Mouse (Mus musculus): Measurements from ENCODE around the gene Slit2. TPM values are rescaled to one million over a fixed set of nuclear protein-coding genes. Genes with fewer than 3 reads are reported as not detected.
A peak's percentile ranks its signal among the peaks of the same experiment; 100 is the strongest.

The Slit2 gene
- polyA plus RNA-seq, 1 experiment from 2014 or later: 30.7 TPM

- TF ChIP-seq CTCF (IDR thresholded peaks at IDR 0.05) (peak; percentile 63), EP300 (IDR thresholded peaks at IDR 0.05) (no peak)
- H3K4me3 ChIP-seq (ENCODE audit: low read depth, low read length): no peak overlapping the region
- no peaks in the 10 kb centered on the region for H3K36me3 ChIP-seq (ENCODE audit: insufficient read depth, low read length)
- H3K4me2 ChIP-seq (replicated peaks; ENCODE audit: low read depth, low read length): no peak overlapping the region
- ATAC-seq (no peak), DNase-seq (ENCODE audit: low spot score) (peak; percentile 50)
- 43% methylated on average over 5 of the region's 5 CpGs for WGBS
- no peaks in the 10 kb centered on the region for H3K27me3 ChIP-seq (replicated peaks; ENCODE audit: insufficient read depth, low read length)
- no peaks in the 10 kb centered on the region for H3K4me1 ChIP-seq (ENCODE audit: insufficient read depth, low read depth, low read length)
- no peaks in the 10 kb centered on the region for H3K9me3 ChIP-seq (ENCODE audit: low read length)
- no peak overlapping the region for H3K9ac ChIP-seq (replicated peaks; ENCODE audit: low read depth)
- no peak overlapping the region for H3K27ac ChIP-seq (ENCODE audit: low read length)
Observed at GRCm38 (mm10) chr5:48038033-48038432, 55.1 kb downstream of the Slit2 start.

GRCm38 (mm10) chr5:48048986-48049751 lies 66.2 kb downstream of the Slit2 start:
- Histone ChIP-seq H3K27me3 (replicated peaks; ENCODE audit: insufficient read depth, low read length) (no peaks in the 10 kb centered on the region), H3K4me1 (ENCODE audit: insufficient read depth, low read depth, low read length) (no peaks in the 10 kb centered on the region), H3K4me3 (ENCODE audit: low read depth, low read length) (no peak overlapping the region), H3K4me2 (replicated peaks; ENCODE audit: low read depth, low read length) (no peak overlapping the region), H3K27ac (ENCODE audit: low read length) (no peak overlapping the region), H3K36me3 (ENCODE audit: insufficient read depth, low read length) (no peaks in the 10 kb centered on the region), H3K9me3 (ENCODE audit: low read length) (no peaks in the 10 kb centered on the region), H3K9ac (replicated peaks; ENCODE audit: low read depth) (no peak overlapping the region)
- ATAC-seq (no peak), DNase-seq (ENCODE audit: low spot score) (no peak)
- 60% methylated on average over 8 of the region's 8 CpGs for WGBS
- no peak for TF ChIP-seq EP300 (IDR thresholded peaks at IDR 0.05)
- TF ChIP-seq CTCF (IDR thresholded peaks at IDR 0.05): no peak

- ATAC-seq: no peak
- 91% methylated on average over 5 of the region's 5 CpGs for WGBS
Observed at GRCm38 (mm10) chr5:48050637-48051314, 67.8 kb downstream of the Slit2 start.

GRCm38 (mm10) chr5:48058612-48059011 lies 75.7 kb downstream of the Slit2 start:
- Histone ChIP-seq H3K9ac (replicated peaks; ENCODE audit: low read depth) (no peak overlapping the region), H3K4me1 (ENCODE audit: insufficient read depth, low read depth, low read length) (no peaks in the 10 kb centered on the region), H3K36me3 (ENCODE audit: insufficient read depth, low read length) (no peaks in the 10 kb centered on the region), H3K27me3 (replicated peaks; ENCODE audit: insufficient read depth, low read length) (no peaks in the 10 kb centered on the region), H3K9me3 (ENCODE audit: low read length) (no peaks in the 10 kb centered on the region), H3K4me2 (replicated peaks; ENCODE audit: low read depth, low read length) (no peak overlapping the region), H3K4me3 (ENCODE audit: low read depth, low read length) (no peak overlapping the region), H3K27ac (ENCODE audit: low read length) (no peak overlapping the region)
- 76% methylated on average over 10 of the region's 10 CpGs for WGBS
- DNase-seq (ENCODE audit: low spot score) (no peak), ATAC-seq (no peak)
- TF ChIP-seq CTCF (IDR thresholded peaks at IDR 0.05) (no peak), EP300 (IDR thresholded peaks at IDR 0.05) (no peak)

More at GRCm38 (mm10) chr5:48050637-48051314, 67.8 kb downstream of the Slit2 start:
- no peak overlapping the region for H3K27ac ChIP-seq (ENCODE audit: low read length)
- no peak overlapping the region for H3K4me3 ChIP-seq (ENCODE audit: low read depth, low read length)
- no peaks in the 10 kb centered on the region for H3K4me1 ChIP-seq (ENCODE audit: insufficient read depth, low read depth, low read length)
- H3K9me3 ChIP-seq (ENCODE audit: low read length): no peaks in the 10 kb centered on the region
- H3K36me3 ChIP-seq (ENCODE audit: insufficient read depth, low read length): no peaks in the 10 kb centered on the region
- DNase-seq (ENCODE audit: low spot score): no peak
- H3K27me3 ChIP-seq (replicated peaks; ENCODE audit: insufficient read depth, low read length): no peaks in the 10 kb centered on the region
- no peak for TF ChIP-seq EP300 (IDR thresholded peaks at IDR 0.05)
- TF ChIP-seq CTCF (IDR thresholded peaks at IDR 0.05): no peak
- H3K4me2 ChIP-seq (replicated peaks; ENCODE audit: low read depth, low read length): no peak overlapping the region
- H3K9ac ChIP-seq (replicated peaks; ENCODE audit: low read depth): no peak overlapping the region

- Histone ChIP-seq H3K9ac (replicated peaks; ENCODE audit: low read depth) (no peak overlapping the region), H3K4me1 (ENCODE audit: insufficient read depth, low read depth, low read length) (no peaks in the 10 kb centered on the region), H3K9me3 (ENCODE audit: low read length) (no peaks in the 10 kb centered on the region), H3K27me3 (replicated peaks; ENCODE audit: insufficient read depth, low read length) (no peaks in the 10 kb centered on the region), H3K27ac (ENCODE audit: low read length) (no peak overlapping the region), H3K4me2 (replicated peaks; ENCODE audit: low read depth, low read length) (no peak overlapping the region), H3K36me3 (ENCODE audit: insufficient read depth, low read length) (no peaks in the 10 kb centered on the region), H3K4me3 (ENCODE audit: low read depth, low read length) (no peak overlapping the region)
- DNase-seq (ENCODE audit: low spot score) (no peak), ATAC-seq (no peak)
- 51% methylated on average over 2 of the region's 2 CpGs for WGBS
- TF ChIP-seq EP300 (IDR thresholded peaks at IDR 0.05) (no peak), CTCF (IDR thresholded peaks at IDR 0.05) (no peak)
Observed at GRCm38 (mm10) chr5:48060715-48061114, 77.8 kb downstream of the Slit2 start.

GRCm38 (mm10) chr5:48078730-48079129 lies 95.8 kb downstream of the Slit2 start:
- no peaks in the 10 kb centered on the region for H3K36me3 ChIP-seq (ENCODE audit: insufficient read depth, low read length)
- TF ChIP-seq EP300 (IDR thresholded peaks at IDR 0.05) (no peak), CTCF (IDR thresholded peaks at IDR 0.05) (no peak)
- DNase-seq (ENCODE audit: low spot score): no peak
- no peaks in the 10 kb centered on the region for H3K27me3 ChIP-seq (replicated peaks; ENCODE audit: insufficient read depth, low read length)
- no peak overlapping the region for H3K9ac ChIP-seq (replicated peaks; ENCODE audit: low read depth)
- H3K4me1 ChIP-seq (ENCODE audit: insufficient read depth, low read depth, low read length): no peaks in the 10 kb centered on the region
- no peak overlapping the region for H3K4me3 ChIP-seq (ENCODE audit: low read depth, low read length)
- ATAC-seq: no peak
- H3K27ac ChIP-seq (ENCODE audit: low read length): no peak overlapping the region
- H3K4me2 ChIP-seq (replicated peaks; ENCODE audit: low read depth, low read length): no peak overlapping the region
- WGBS: 47% methylated on average over 1 of the region's 1 CpGs
- H3K9me3 ChIP-seq (ENCODE audit: low read length): no peaks in the 10 kb centered on the region
